Mouse (Mus musculus) cerebellum, postnatal 10 days (tissue): ENCODE data around the gene Panx1.

Experiments
- DNase-seq, 2 experiments: peaks; one replicate each; pipeline ENCODE4 v3.0.0; 2021; ENCODE audit warnings: mixed read lengths in 2 of 2

Gene Panx1

GRCm38 (mm10) chr9:15045084-15045669 is at the start of gene Panx1:
TSS of gene Panx1 (minus strand) at chr9:15045478.
- DNase-seq = peak; percentile 79 to 85

- DNase-seq = no peak
Measured at GRCm38 (mm10) chr9:15068686-15069295, 23.5 kb upstream of the Panx1 start.

GRCm38 (mm10) chr9:15067995-15068685 is 22.9 kb upstream of the Panx1 start:
- no peak for DNase-seq

- DNase-seq = no peak
Measured at GRCm38 (mm10) chr9:15064176-15064575, 18.9 kb upstream of the Panx1 start.

- DNase-seq = no peak
Measured at GRCm38 (mm10) chr9:15060847-15061246, 15.6 kb upstream of the Panx1 start.

GRCm38 (mm10) chr9:15060026-15060425 is 14.7 kb upstream of the Panx1 start:
- no peak for DNase-seq

- no peak for DNase-seq
Measured at GRCm38 (mm10) chr9:15045740-15046139, 462 bp upstream of the Panx1 start.

GRCm38 (mm10) chr9:15044391-15045083 is 741 bp downstream of the Panx1 start:
- peak in 1 of 2 experiments; percentile 63 for DNase-seq

- DNase-seq = no peak
Measured at GRCm38 (mm10) chr9:15041556-15041955, 3.7 kb downstream of the Panx1 start.

GRCm38 (mm10) chr9:15039848-15040247 is 5.4 kb downstream of the Panx1 start:
- DNase-seq = no peak

GRCm38 (mm10) chr9:15037704-15038103 is 7.6 kb downstream of the Panx1 start:
- DNase-seq = no peak

- DNase-seq = no peak
Measured at GRCm38 (mm10) chr9:15037237-15037636, 8.0 kb downstream of the Panx1 start.

- DNase-seq = no peak
Measured at GRCm38 (mm10) chr9:15036807-15037206, 8.5 kb downstream of the Panx1 start.

GRCm38 (mm10) chr9:15036405-15036804 is 8.9 kb downstream of the Panx1 start:
- no peak for DNase-seq

GRCm38 (mm10) chr9:15035979-15036378 is 9.3 kb downstream of the Panx1 start:
- no peak for DNase-seq

- DNase-seq = no peak
Measured at GRCm38 (mm10) chr9:15034546-15035273, 10.6 kb downstream of the Panx1 start.

GRCm38 (mm10) chr9:15033568-15034160 is 11.6 kb downstream of the Panx1 start:
- peak; percentile 52 for DNase-seq

GRCm38 (mm10) chr9:15032797-15033196 is 12.5 kb downstream of the Panx1 start:
- no peak for DNase-seq

- DNase-seq = peak; percentile 89 to 93
Measured at GRCm38 (mm10) chr9:15030771-15031170, 14.5 kb downstream of the Panx1 start.

GRCm38 (mm10) chr9:15029025-15029727 is 16.1 kb downstream of the Panx1 start:
- peak; percentile 72 to 76 for DNase-seq

GRCm38 (mm10) chr9:15027725-15028124 is 17.6 kb downstream of the Panx1 start:
- DNase-seq = peak in 1 of 2 experiments; percentile 36

GRCm38 (mm10) chr9:15023049-15023448 is 22.2 kb downstream of the Panx1 start:
- no peak for DNase-seq
